Mouse (Mus musculus) E14TG2a.4 (cell line): ENCODE results near the gene Smarce1.
A peak's percentile ranks its signal among the peaks of the same experiment; 100 is the strongest.

Experiments
- CTCF ChIP-seq: conservative IDR thresholded peaks from 2 replicates; pipeline ENCODE4 v1.5.1; 2014; ENCODE audit warnings: low read length
- NANOG ChIP-seq: IDR thresholded peaks from 2 replicates; pipeline ENCODE4 v1.6.1; 2014; ENCODE audit warnings: borderline replicate concordance, low read length, mixed read lengths

- TF ChIP-seq CTCF (peak; percentile 36), NANOG (no peak)
Measured at GRCm38 (mm10) chr11:99172002-99172401, 58.8 kb downstream of the Smarce1 start.
